Mouse (Mus musculus) heart, adult 2 months (tissue): ENCODE data around the gene Hal.

Experiments used
- CTCF ChIP-seq: fragments of 200-600 bp; IDR thresholded peaks from 2 replicates; pipeline ENCODE4 v1.8.1; 2022; ENCODE audit warnings: antibody characterized with exemption, mild to moderate bottlenecking, moderate library complexity
- EP300 ChIP-seq: fragments of 200-500 bp; IDR thresholded peaks from 2 replicates; pipeline ENCODE4 v1.6.1; 2011; ENCODE audit warnings: low read depth, low read length, control low read depth; ENCODE audit not compliant: insufficient read depth
- POLR2A ChIP-seq: fragments of 200-500 bp; IDR thresholded peaks from 2 replicates; pipeline ENCODE4 v1.6.1; 2011; ENCODE audit warnings: mild to moderate bottlenecking, low read depth, low read length, control low read depth; ENCODE audit not compliant: insufficient read depth

DNA sequence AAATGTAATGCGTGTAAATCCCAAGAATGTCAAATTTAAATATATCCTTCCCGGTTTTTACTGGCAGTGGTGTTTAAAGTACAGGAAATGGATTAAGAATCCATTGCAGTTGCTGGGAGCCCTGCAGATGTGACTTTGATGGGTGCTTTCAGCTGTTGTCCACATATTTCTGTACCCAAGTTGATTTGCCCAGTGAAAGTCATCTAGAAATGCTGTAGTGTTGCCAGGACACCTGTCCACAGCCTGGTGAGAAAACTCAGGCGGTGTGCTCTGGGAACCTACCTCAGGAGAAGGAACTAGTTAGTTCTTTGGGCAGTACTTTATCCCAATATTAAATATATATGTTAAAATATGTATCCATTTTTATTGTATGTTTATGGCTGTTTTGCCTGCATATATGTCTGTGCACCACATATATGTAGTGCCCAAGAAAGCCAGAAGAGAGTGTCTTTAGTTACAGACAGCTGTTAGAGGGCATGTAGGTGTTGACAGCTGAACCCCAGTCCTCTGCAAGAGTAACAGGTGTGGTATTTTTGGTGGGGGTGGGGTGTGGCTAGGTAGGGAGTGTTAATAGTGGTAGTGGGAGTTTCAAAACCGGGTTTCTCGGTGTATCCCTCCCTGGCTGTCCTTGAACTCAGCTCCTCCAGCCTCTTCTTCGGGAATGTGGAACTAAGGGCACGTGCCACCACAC, 25.7 kb upstream of the Hal start:
- TF ChIP-seq POLR2A: no peak
- TF ChIP-seq CTCF: no peak
- no peak for TF ChIP-seq EP300
